Mouse (Mus musculus): ENCODE results near the gene Hps6. TPM values are rescaled to one million over a fixed set of nuclear protein-coding genes. Genes with fewer than 3 reads are reported as not detected.

Gene Hps6
- polyA plus RNA-seq, 1 experiment from 2014 or later, result 2.2 TPM

DNA sequence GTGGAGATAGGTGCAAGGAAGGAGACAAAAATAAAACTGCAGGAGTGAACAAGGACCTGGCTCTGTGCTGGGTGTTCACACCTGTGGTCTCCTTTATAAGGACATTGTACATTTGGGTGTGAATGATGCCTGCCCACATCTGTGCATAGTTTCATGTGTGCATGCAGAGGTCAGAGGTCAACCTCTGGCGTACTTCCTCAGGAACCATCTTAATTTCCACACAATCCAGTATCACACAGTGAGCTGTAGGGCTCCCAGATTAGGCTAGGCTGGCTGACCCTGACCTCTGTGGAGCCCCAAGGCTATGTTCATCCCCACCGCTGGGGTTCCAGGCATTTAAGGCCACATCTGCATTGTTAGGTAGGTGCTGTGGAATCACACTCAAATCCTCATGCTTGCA lies 44.1 kb downstream of the Hps6 start:
- no peak overlapping the region for H3K9ac ChIP-seq (replicated peaks)
- no peaks in the 10 kb centered on the region for H3K36me3 ChIP-seq (replicated peaks; ENCODE audit: insufficient read depth, low read length)
- H3K4me2 ChIP-seq (ENCODE audit: low read depth, low read length), result no peak overlapping the region
- ATAC-seq (no peak), DNase-seq (no peak)
- H3K9me3 ChIP-seq (ENCODE audit: low read length), result no peaks in the 10 kb centered on the region
- H3K4me3 ChIP-seq (ENCODE audit: low read depth, low read length), result no peak overlapping the region
- H3K27me3 ChIP-seq (ENCODE audit: insufficient read depth, low read length), result no peaks in the 10 kb centered on the region
- peaks cover 34% of the 10 kb centered on the region for H3K4me1 ChIP-seq (ENCODE audit: insufficient read depth)
- no peak overlapping the region for H3K27ac ChIP-seq (ENCODE audit: low read depth)
- 62% methylated on average over 2 of the region's 2 CpGs for WGBS (ENCODE audit: insufficient replicate concordance)
- TF ChIP-seq EP300 (IDR thresholded peaks at IDR 0.05; ENCODE audit: low read depth) (no peak), CTCF (IDR thresholded peaks at IDR 0.05; ENCODE audit: low read depth) (no peak)

- no peak for DNase-seq
- 85% methylated on average over 4 of the region's 4 CpGs for WGBS (ENCODE audit: insufficient replicate concordance)
- H3K27me3 ChIP-seq (ENCODE audit: insufficient read depth, low read length), result no peaks in the 10 kb centered on the region
These were observed 45.8 kb downstream of the Hps6 start for GRCm38 (mm10) chr19:46049129-46049528.

DNA sequence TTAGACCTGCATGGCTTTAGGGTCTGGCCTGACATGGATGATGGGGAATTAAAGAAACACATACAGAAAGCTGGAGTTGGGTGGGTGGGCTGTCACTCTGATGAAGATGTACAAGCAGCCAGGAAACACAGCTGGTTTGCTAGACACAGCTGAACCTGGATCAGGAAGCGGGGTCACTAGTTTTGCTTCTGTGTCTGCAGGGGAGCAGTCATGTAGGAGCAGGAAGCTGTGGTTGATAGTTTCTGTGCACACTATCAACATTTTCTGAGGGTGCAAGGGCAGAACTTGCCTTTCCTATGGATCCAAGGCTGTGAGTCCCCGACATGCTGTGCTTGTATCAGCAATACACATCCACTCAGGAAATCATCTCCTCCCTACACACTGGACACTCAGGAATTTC lies 47.2 kb downstream of the Hps6 start:
- no peaks in the 10 kb centered on the region for H3K9me3 ChIP-seq (ENCODE audit: low read length)
- peaks cover 14% of the 10 kb centered on the region for H3K4me1 ChIP-seq (ENCODE audit: insufficient read depth)
- 54% methylated on average over 2 of the region's 2 CpGs for WGBS (ENCODE audit: insufficient replicate concordance)
- H3K27me3 ChIP-seq (ENCODE audit: insufficient read depth, low read length), result no peaks in the 10 kb centered on the region
- no peaks in the 10 kb centered on the region for H3K36me3 ChIP-seq (replicated peaks; ENCODE audit: insufficient read depth, low read length)
- no peak for TF ChIP-seq EP300 (IDR thresholded peaks at IDR 0.05; ENCODE audit: low read depth)
- no peak for TF ChIP-seq CTCF (IDR thresholded peaks at IDR 0.05; ENCODE audit: low read depth)
- no peak for DNase-seq
- H3K4me3 ChIP-seq (ENCODE audit: low read depth, low read length), result no peak overlapping the region
- no peak overlapping the region for H3K9ac ChIP-seq (replicated peaks)
- no peak overlapping the region for H3K4me2 ChIP-seq (ENCODE audit: low read depth, low read length)
- ATAC-seq, result no peak
- peak overlapping the region; percentile 48 for H3K27ac ChIP-seq (ENCODE audit: low read depth)

More at GRCm38 (mm10) chr19:46049129-46049528, 45.8 kb downstream of the Hps6 start:
- Histone ChIP-seq H3K36me3 (replicated peaks; ENCODE audit: insufficient read depth, low read length) (no peaks in the 10 kb centered on the region), H3K4me2 (ENCODE audit: low read depth, low read length) (no peak overlapping the region), H3K4me1 (ENCODE audit: insufficient read depth) (peaks cover 17% of the 10 kb centered on the region), H3K9ac (replicated peaks) (no peak overlapping the region), H3K27ac (ENCODE audit: low read depth) (no peak overlapping the region), H3K4me3 (ENCODE audit: low read depth, low read length) (no peak overlapping the region), H3K9me3 (ENCODE audit: low read length) (no peaks in the 10 kb centered on the region)
- no peak for ATAC-seq
- TF ChIP-seq EP300 (IDR thresholded peaks at IDR 0.05; ENCODE audit: low read depth), result no peak
- no peak for TF ChIP-seq CTCF (IDR thresholded peaks at IDR 0.05; ENCODE audit: low read depth)

Other genes with a start within 250 kb of the Hps6 start
- gene Mgea5, start 219.7 kb upstream of the Hps6 start, polyA plus RNA-seq (2015; fragmentation: Nextera tagmentation; extraction: Ambion mirVana), result 10.3 and 10.8 TPM in 2 replicates
- 0.59 and 0.71 TPM in 2 replicates for gene Kcnip2, start 187.4 kb upstream of the Hps6 start, polyA plus RNA-seq (2015; fragmentation: Nextera tagmentation; extraction: Ambion mirVana)
- 3.1 and 3.5 TPM in 2 replicates for gene Armh3, start 5.0 kb upstream of the Hps6 start, polyA plus RNA-seq (2015; fragmentation: Nextera tagmentation; extraction: Ambion mirVana)
- gene Pprc1, start 41.4 kb downstream of the Hps6 start, polyA plus RNA-seq (2015; fragmentation: Nextera tagmentation; extraction: Ambion mirVana), result 7.7 and 8.1 TPM in 2 replicates
- 32.3 and 34.4 TPM in 2 replicates for gene Ldb1, start 41.7 kb downstream of the Hps6 start, polyA plus RNA-seq (2015; fragmentation: Nextera tagmentation; extraction: Ambion mirVana)
- gene Nolc1, start 72.4 kb downstream of the Hps6 start, polyA plus RNA-seq (2015; fragmentation: Nextera tagmentation; extraction: Ambion mirVana), result 23.1 and 26.9 TPM in 2 replicates
- gene Elovl3, start 128.4 kb downstream of the Hps6 start, polyA plus RNA-seq (2015; fragmentation: Nextera tagmentation; extraction: Ambion mirVana), result 0.24 and 0.26 TPM in 2 replicates
- 0.19 TPM in 1 of 2 replicates, not detected in the other for gene Pitx3, start 144.8 kb downstream of the Hps6 start, polyA plus RNA-seq (2015; fragmentation: Nextera tagmentation; extraction: Ambion mirVana)
- gene Gbf1, start 149.0 kb downstream of the Hps6 start, polyA plus RNA-seq (2015; fragmentation: Nextera tagmentation; extraction: Ambion mirVana), result 9.8 and 12.0 TPM in 2 replicates